Mouse (Mus musculus) cerebellum, postnatal 10 days (tissue): ENCODE results near the gene Sccpdh.
"Not testable (repeated sequence)": the region's sequence is repeated elsewhere in the genome, so short reads cannot be mapped to it uniquely, and the experiment has no call there.

ENCODE experiments used
- DNase-seq, 2 experiments: peaks; one replicate each; pipeline ENCODE4 v3.0.0; 2021; ENCODE audit warnings: mixed read lengths in 2 of 2

Gene Sccpdh

GRCm38 (mm10) chr1:179668013-179668805 lies at the start of gene Sccpdh:
TSS of gene Sccpdh (plus strand) at chr1:179668210.
- DNase-seq = peak; percentile 91 to 95

- DNase-seq = no peak
These were observed 45.3 kb upstream of the Sccpdh start for GRCm38 (mm10) chr1:179622665-179623064.

DNA sequence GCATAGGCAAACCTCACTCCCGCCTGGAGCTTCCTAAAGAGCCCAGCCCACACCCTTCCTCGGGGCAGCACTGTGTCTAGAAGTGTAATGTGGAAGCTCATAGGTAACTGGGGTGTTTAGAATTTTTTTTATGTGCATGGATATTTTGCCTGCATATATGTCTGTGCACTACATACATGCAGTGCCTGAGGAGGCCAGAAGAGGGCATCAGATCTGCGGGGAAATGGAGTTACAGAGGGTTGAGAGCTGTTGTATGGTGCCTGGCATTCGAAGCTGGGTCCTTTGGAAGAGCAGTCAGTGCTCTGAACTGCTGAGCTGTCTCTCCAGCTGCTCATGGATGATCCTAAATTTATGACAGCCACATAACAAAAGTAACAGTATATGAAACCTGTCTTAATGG lies 44.4 kb upstream of the Sccpdh start:
- peak; percentile 82 to 86 for DNase-seq

- DNase-seq = peak; percentile 78 to 82
These were observed 43.7 kb upstream of the Sccpdh start for GRCm38 (mm10) chr1:179624354-179624753.

- DNase-seq = no peak
These were observed 40.2 kb upstream of the Sccpdh start for GRCm38 (mm10) chr1:179627855-179628254.

- DNase-seq = no peak
These were observed 39.4 kb upstream of the Sccpdh start for GRCm38 (mm10) chr1:179628438-179629106.

- DNase-seq = no peak
These were observed 38.7 kb upstream of the Sccpdh start for GRCm38 (mm10) chr1:179629276-179629675.

DNA sequence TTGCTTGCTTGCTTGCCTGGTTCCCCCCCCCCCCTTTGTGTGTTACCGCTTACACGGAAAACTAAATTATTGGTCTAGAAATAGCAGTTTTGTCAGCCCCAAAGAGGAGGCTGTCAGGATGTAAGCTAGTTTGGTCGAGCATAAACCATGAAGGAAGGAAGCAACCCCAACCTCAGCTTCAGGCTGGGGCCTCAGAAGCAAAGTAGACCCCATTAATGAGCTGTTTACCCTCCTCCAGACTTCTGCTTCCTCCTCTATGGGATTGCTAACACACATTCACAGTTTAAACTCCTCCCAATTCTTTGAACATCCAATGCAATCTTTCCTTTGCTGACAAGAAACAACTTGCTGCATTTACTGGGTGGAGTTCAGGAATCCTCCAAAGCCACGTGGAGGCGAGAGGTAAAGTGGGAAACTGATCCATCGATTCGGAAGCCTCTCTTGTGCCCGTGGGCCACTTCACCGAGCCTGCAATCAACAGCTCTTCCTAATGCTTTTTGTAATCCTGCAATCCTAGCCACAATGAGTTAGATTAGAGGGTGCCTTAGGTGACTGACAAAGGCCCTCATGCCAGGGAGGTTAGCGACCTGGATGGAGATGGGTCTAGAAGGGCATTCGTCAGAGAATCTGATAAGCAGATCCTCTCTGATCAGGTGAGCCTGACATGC lies 35.1 kb upstream of the Sccpdh start:
- no peak for DNase-seq

DNA sequence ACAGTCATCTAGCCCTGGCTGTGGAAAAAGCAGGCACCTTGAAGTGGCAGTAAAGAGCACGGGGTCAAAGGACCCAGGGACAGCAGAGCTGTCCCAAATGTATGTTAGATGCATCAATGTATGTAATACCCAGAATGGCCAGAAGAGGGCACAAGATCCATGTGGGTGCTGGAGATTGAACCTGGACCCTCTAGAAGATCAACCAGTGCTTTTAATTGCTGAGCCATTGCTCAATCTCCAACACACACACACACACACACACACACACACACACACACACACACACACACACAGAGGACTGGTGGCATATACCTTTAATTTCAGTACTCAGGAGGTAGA lies 34.6 kb upstream of the Sccpdh start:
- peak; percentile 68 to 77 for DNase-seq

GRCm38 (mm10) chr1:179634159-179634558 lies 33.9 kb upstream of the Sccpdh start:
- DNase-seq = no peak

DNA sequence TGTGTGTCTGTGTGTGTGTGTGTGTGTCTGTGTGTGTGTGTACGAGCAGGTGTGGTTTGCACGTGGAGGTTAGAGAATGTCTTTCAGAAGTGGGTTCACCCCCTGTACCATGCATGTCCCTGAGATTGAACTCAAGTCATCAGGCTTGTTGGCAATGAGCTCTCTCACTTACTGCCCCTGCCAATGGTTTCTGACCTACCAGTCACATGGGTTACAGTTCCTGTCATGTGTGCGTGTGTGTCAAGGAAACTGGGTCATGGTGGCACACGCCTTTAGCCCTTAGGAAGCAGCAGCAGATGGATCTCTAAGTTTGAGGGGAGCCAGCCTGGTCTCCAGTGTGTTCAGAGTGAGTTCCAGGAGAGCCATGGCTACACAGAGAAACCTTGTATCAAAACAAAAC lies 25.3 kb upstream of the Sccpdh start:
- DNase-seq = no peak

DNA sequence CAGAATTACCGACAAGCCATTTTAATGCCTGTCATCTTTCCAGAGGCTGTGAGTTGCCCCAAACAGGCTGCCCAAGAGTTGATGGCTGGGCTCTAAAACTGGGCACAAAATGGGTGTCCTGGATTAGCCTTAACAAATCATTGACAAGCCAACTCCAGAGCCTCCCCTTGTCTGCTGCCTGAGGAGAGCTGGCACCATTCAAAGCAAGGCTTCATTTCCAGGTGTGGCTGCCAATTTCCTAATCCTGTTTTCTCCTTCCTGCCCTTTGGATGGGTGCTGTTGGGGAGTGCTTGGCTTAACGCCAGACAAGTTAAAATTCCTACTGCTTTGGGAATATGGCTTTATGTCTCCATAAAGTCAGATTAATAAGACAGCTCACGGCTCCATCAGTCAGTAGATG lies 23.9 kb upstream of the Sccpdh start:
- peak; percentile 63 to 66 for DNase-seq

GRCm38 (mm10) chr1:179645101-179645979 lies 22.7 kb upstream of the Sccpdh start:
- peak; percentile 87 to 89 for DNase-seq

GRCm38 (mm10) chr1:179645980-179646268 lies 22.1 kb upstream of the Sccpdh start:
- DNase-seq = no peak

DNA sequence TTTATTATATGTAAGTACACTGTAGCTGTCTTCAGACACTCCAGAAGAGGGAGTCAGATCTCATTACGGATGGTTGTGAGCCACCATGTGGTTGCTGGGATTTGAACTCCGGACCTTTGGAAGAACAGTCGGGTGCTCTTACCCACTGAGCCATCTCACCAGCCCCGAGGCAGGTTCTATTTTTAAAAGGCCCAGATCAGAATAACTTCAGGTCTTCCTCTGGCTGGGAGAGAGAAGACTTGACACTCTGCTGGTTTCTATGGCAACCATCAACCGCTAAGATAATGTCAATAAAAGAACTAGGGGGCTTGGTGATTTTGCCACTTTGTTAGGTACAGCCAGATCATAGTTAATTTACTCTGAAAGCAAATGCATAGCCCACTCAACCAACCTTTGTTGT lies 19.3 kb upstream of the Sccpdh start:
- DNase-seq = not testable (repeated sequence)

- no peak for DNase-seq
These were observed 18.7 kb upstream of the Sccpdh start for GRCm38 (mm10) chr1:179649324-179649723.

GRCm38 (mm10) chr1:179650284-179650683 lies 17.7 kb upstream of the Sccpdh start:
- DNase-seq = no peak

DNA sequence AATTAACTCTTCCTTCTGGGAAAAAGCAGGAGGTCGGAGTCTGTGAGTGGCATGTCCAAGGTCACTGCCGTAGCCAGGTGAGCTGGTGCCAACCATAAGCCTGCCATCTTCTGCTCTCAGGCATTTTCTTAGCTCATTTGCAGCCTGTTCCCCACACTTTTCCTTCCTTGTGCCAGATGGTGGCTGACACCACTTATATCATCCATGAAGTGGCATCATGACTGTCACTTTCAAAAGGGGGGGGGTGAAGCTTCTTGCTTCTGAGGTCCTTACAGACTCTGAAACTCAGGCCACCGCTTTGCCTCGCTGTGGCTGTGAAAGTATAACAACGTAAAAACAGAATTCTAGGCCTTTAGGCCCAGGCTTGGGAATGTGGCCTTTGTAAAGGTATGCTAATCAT lies 16.8 kb upstream of the Sccpdh start:
- peak in 1 of 2 experiments; percentile 16 for DNase-seq

DNA sequence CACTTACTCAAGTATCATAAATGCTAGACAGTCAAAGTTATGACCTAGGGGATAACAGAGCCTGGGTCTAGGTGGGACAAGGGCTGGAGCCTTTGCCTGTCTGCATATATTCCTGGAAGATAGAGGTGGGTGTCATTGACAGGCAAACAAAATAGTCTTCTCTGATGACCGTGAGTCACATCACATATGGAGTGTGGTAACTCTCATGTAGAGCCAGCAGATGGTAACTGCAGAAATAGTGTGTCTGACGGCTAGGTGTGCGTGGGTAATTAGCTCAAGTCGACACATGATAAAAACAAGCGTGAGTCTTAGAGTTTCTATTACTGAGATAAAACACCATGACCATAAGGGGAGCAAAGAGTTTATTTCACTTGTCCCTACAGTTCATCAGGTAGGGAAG lies 4.9 kb upstream of the Sccpdh start:
- no peak for DNase-seq

DNA sequence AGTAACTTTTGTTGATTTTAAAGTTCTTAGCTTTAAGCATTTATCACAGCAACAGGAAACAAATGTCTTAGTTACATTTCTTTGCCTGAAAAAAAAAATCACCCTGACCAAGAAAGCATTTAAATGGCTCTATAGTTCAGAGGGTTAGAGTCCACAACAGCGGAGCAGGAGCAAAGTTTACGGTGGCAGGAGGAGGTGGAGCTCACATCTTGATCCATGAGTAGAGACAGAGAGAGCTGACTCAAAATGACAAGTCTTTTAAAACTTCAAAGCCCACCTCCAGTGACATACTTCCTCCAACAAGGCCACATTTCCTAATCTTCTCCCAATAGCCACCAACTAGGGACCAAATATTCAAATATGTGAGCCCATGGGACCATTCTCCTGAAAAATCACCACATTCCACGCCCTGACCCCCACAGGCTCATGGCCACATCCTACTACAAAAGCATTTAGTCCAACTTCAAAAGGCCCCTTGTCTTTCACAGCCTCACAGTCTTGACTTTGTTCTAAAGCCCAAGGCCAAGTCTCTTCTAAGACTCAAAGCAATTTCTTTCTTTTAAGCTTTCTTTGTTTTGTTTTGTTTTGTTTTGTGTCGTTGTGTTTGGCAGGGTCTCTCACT lies 3.6 kb upstream of the Sccpdh start:
- DNase-seq = no peak

DNA sequence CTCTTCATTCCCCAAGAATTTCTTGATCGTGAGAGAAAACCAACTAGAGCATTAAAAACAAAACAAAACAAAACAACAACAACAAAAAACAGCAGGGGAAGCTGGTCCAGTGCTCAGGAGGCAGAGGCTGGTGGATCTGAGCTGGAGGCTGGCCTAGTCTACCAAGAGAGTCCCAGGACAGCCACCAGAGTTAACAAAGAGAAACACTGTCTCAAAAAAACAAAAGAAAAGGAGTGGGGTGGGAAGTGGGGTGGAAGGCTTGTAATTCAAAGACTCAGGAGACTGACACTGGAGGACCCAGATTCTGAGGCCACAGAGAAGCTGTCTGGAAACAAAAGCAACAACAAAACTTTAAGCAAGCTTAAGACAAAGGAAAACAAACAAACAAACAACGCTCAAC lies 1.0 kb upstream of the Sccpdh start:
- DNase-seq = no peak

GRCm38 (mm10) chr1:179667450-179667849 lies 560 bp upstream of the Sccpdh start:
- no peak for DNase-seq
